Mouse (Mus musculus): ENCODE results near the gene Trmt61a. TPM values are rescaled to one million over a fixed set of nuclear protein-coding genes. Genes with fewer than 3 reads are reported as not detected.
"Not testable (repeated sequence)": the region's sequence is repeated elsewhere in the genome, so short reads cannot be mapped to it uniquely, and the experiment has no call there.

The Trmt61a gene
- polyA plus RNA-seq, 1 experiment from 2014 or later = 10.4 TPM

DNA sequence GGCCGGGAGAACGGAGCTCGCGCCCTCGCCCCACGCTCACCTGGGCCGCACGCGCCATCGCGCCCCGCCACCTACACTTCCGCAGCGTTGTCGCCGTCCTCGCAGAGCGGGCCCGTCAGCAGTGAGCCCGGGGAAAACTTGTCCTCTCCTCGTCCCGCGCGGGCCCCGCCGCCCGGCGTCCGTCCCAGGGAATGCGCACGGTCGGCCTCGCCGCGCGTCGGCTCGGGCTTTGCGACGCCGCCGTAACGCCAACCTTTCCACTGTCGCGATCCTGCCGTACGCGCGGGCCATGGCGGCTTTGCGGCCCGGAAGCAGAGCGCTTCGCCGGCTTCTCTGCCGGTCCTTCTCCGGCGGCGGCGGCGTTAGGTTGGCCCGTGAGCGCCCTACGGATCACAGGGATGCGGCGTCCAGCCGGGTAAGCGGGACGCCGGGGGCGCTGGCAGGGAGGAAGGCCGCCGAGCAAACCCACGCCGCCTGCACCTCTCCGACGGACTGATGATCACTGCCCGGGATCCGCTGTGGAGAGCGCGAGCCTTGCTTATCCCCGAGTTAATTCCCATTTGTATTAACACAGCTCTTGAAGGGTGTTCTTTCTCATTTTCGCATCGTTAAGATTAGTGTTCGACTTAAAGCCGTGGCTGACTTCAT lies 35.2 kb downstream of the Trmt61a start, which contains the start of the genes Bag5 and Apopt1:
Gene Bag5, minus strand, starts transcription at position 254 of the 648 bp plus-strand sequence.
Gene Apopt1, plus strand, starts transcription at position 258 of the 648 bp plus-strand sequence.
- peak within 1 kb of the TSS; percentile 82 for H3K4me3 ChIP-seq (replicated peaks; ENCODE audit: low read length)
- peak; percentile 96 for ATAC-seq (ENCODE audit: insufficient read depth, low FRiP score)
- peak within 1 kb of the TSS; percentile 98 for H3K9ac ChIP-seq (ENCODE audit: low read length)
- H3K9me3 ChIP-seq (replicated peaks; ENCODE audit: control insufficient read depth, low read length) = no peaks in the 10 kb centered on the region
- under 1% methylated on average over 86 of the region's 86 CpGs for WGBS
- peak within 1 kb of the TSS; percentile 94 for H3K4me2 ChIP-seq (ENCODE audit: low read depth, low read length)
- H3K27me3 ChIP-seq (ENCODE audit: control insufficient read depth, insufficient read depth, low read length) = no peaks in the 10 kb centered on the region
- peaks cover 11% of the 10 kb centered on the region; the same call in 1 of the 2 replicates for H3K36me3 ChIP-seq (ENCODE audit: control insufficient read depth, insufficient read depth, low read length)
- H3K27ac ChIP-seq (ENCODE audit: low read length) = peak within 1 kb of the TSS; percentile 62
- peaks cover 12% of the 10 kb centered on the region for H3K4me1 ChIP-seq (ENCODE audit: control insufficient read depth, insufficient read depth, low read length)

DNA sequence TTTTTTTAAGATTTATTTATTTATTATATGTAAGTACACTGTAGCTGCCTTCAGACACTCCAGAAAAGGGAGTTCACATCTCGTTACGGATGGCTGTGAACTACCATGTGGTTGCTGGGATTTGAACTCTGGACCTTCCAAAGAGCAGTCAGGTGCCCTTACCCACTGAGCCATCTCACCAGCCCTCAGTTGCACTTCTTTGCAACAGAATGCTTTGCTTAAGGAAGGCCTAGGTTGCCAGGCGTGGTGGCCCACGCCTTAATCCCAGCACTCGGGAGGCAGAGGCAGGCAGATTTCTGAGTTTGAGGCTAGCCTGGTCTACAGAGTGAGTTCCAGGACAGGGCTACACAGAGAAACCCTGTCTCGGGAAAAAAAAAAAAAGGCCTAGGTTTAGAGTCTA lies 36.0 kb downstream of the Trmt61a start:
- H3K27ac ChIP-seq (ENCODE audit: low read length); H3K36me3 ChIP-seq (ENCODE audit: control insufficient read depth, insufficient read depth, low read length); H3K9me3 ChIP-seq (replicated peaks; ENCODE audit: control insufficient read depth, low read length); H3K9ac ChIP-seq (ENCODE audit: low read length); H3K27me3 ChIP-seq (ENCODE audit: control insufficient read depth, insufficient read depth, low read length); ATAC-seq (ENCODE audit: insufficient read depth, low FRiP score): not testable (repeated sequence)
- Histone ChIP-seq H3K4me3 (replicated peaks; ENCODE audit: low read length) (peak overlapping the region; percentile 82), H3K4me2 (ENCODE audit: low read depth, low read length) (peak overlapping the region; percentile 66), H3K4me1 (ENCODE audit: control insufficient read depth, insufficient read depth, low read length) (peaks cover 12% of the 10 kb centered on the region)
- 75% methylated on average over 6 of the region's 6 CpGs for WGBS

DNA sequence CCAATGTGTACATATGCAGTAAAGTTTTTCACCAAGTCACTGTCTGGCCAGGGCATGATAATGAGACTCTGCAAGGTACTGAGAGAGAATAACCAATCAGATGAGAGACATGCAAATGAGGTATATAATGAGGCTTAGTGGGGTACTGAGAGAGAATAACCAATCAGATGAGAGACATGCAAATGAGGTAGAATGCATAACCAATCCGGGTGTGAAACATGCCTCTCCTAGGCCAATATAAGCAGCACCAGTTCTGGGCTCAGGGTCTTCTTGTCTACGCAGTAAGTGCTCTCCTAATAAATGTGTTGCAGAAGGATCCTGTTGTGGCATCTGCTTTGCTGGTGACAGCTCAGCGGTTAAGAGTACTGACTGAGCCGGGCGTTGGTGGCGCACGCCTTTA lies 38.6 kb downstream of the Trmt61a start:
- peaks cover 9% of the 10 kb centered on the region for H3K4me1 ChIP-seq (ENCODE audit: control insufficient read depth, insufficient read depth, low read length)
- no peak overlapping the region for H3K27ac ChIP-seq (ENCODE audit: low read length)
- H3K9me3 ChIP-seq (replicated peaks; ENCODE audit: control insufficient read depth, low read length) = no peaks in the 10 kb centered on the region
- no peaks in the 10 kb centered on the region for H3K36me3 ChIP-seq (ENCODE audit: control insufficient read depth, insufficient read depth, low read length)
- no peak overlapping the region for H3K9ac ChIP-seq (ENCODE audit: low read length)
- no peak for ATAC-seq (ENCODE audit: insufficient read depth, low FRiP score)
- H3K27me3 ChIP-seq (ENCODE audit: control insufficient read depth, insufficient read depth, low read length) = no peaks in the 10 kb centered on the region
- H3K4me2 ChIP-seq (ENCODE audit: low read depth, low read length) = no peak overlapping the region
- WGBS = 98% methylated on average over 7 of the region's 7 CpGs
- H3K4me3 ChIP-seq (replicated peaks; ENCODE audit: low read length) = no peak overlapping the region

DNA sequence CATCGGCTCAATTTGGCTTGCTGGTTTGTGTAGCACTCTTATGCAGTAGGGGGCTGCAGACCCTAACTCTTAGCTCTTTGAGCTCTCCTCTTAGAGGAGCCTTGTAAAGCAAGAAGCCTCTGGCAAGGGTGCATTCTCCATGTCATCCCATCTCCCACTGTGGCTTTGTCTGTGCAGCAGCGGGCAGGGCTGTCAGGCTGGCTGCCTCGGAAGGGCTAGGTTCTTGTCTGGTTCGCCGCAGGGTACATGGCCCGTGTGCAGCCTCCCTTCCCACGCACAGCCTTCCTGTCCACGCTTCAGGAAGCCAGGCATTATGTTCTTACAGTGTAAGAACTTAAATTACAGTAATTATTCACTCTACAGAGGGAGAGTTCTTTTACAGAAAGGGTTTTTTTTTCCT lies 40.8 kb downstream of the Trmt61a start:
- 61% methylated on average over 8 of the region's 8 CpGs for WGBS
- Histone ChIP-seq H3K4me1 (ENCODE audit: control insufficient read depth, insufficient read depth, low read length) (peaks cover 3% of the 10 kb centered on the region), H3K4me2 (ENCODE audit: low read depth, low read length) (no peak overlapping the region), H3K9ac (ENCODE audit: low read length) (peak overlapping the region; percentile 38; the same call in 1 of the 2 replicates), H3K36me3 (ENCODE audit: control insufficient read depth, insufficient read depth, low read length) (0 out of 2 replicates have a peak, but pooled peaks cover 3% of the 10 kb centered on the region), H3K4me3 (replicated peaks; ENCODE audit: low read length) (no peak overlapping the region), H3K27ac (ENCODE audit: low read length) (no peak overlapping the region), H3K9me3 (replicated peaks; ENCODE audit: control insufficient read depth, low read length) (no peaks in the 10 kb centered on the region), H3K27me3 (ENCODE audit: control insufficient read depth, insufficient read depth, low read length) (no peaks in the 10 kb centered on the region)
- ATAC-seq (ENCODE audit: insufficient read depth, low FRiP score) = no peak

DNA sequence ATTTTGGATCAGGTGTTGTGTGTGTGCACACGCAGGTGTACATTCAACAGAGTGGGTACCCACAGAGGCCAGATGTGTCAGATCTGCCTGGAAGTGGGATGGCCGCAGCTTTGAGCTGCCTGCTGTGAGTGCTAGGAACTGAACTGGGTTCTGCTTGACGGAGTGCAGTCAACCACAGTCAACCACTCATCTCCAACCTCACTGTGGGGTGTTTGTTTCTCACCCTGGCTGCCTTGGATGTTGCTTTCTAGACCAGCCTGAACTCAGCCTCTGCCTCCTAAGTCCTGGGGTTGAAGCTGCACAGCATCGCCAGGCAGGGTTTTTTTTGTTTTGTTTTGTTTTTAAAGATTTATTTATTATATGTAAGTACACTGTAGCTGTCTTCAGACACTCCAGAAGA lies 42.3 kb downstream of the Trmt61a start:
- Histone ChIP-seq H3K9me3 (replicated peaks; ENCODE audit: control insufficient read depth, low read length) (no peaks in the 10 kb centered on the region), H3K4me1 (ENCODE audit: control insufficient read depth, insufficient read depth, low read length) (no peaks in the 10 kb centered on the region), H3K27ac (ENCODE audit: low read length) (no peak overlapping the region), H3K9ac (ENCODE audit: low read length) (no peak overlapping the region), H3K4me2 (ENCODE audit: low read depth, low read length) (no peak overlapping the region), H3K36me3 (ENCODE audit: control insufficient read depth, insufficient read depth, low read length) (0 out of 2 replicates have a peak, but pooled peaks cover 5% of the 10 kb centered on the region), H3K4me3 (replicated peaks; ENCODE audit: low read length) (no peak overlapping the region), H3K27me3 (ENCODE audit: control insufficient read depth, insufficient read depth, low read length) (no peaks in the 10 kb centered on the region)
- WGBS = 86% methylated on average over 4 of the region's 4 CpGs
- no peak for ATAC-seq (ENCODE audit: insufficient read depth, low FRiP score)

DNA sequence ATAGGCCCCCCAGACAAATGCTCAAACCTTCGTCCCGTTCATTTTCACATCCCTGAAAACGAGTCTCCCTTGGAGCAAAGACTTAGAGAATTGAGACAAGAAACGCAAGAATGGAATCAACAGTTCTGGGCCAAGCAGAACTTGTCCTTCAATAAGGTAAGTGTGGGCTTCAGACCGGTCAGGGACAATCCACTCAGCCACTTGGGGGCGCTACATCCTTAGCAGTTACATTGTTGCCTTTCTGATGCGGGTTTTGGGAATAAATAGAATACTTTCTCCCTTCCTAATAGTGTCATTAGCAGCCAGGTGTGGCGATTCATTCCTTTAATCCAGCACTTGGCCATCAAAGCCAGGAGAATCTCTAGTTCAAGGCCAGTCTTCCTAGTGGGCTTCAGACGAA lies 44.7 kb downstream of the Trmt61a start:
- Histone ChIP-seq H3K4me3 (replicated peaks; ENCODE audit: low read length) (no peak overlapping the region), H3K9ac (ENCODE audit: low read length) (no peak overlapping the region), H3K4me1 (ENCODE audit: control insufficient read depth, insufficient read depth, low read length) (no peaks in the 10 kb centered on the region), H3K9me3 (replicated peaks; ENCODE audit: control insufficient read depth, low read length) (no peaks in the 10 kb centered on the region), H3K36me3 (ENCODE audit: control insufficient read depth, insufficient read depth, low read length) (0 out of 2 replicates have a peak, but pooled peaks cover 5% of the 10 kb centered on the region), H3K27me3 (ENCODE audit: control insufficient read depth, insufficient read depth, low read length) (no peaks in the 10 kb centered on the region), H3K4me2 (ENCODE audit: low read depth, low read length) (no peak overlapping the region), H3K27ac (ENCODE audit: low read length) (no peak overlapping the region)
- WGBS = 67% methylated on average over 9 of the region's 9 CpGs
- no peak for ATAC-seq (ENCODE audit: insufficient read depth, low FRiP score)

DNA sequence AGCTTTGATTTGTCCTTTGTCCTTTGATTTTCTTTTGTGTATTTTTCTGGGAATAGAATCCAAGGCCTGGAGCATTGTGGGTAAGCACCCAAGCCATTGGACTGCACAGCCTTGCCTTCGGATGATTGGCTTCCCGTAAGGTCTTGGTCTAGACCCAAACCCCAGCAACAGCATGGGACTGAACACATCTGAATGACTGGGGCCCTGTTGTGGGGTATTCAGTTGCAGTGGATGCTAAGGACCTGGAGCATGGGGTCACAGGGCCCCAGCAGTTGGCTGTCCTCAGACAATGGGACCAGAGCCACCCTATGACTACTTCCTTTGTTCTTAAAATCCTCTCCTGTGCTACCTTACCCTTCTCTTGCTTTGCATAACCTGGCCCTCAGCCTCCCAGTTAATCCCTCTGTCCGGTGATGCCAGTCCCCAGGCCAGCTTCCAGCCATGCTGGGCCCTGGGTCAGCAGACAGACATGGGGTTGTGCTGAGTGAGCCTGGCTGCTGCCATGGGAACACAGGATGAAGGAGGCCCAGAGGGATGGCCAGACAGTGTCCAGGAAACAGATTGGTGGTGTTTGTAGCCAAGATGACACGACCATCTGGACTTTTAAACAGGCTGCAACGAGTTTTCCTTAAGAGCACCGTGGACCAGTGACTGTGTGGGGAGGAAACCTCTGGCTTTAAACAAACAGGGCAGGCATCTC lies 46.9 kb downstream of the Trmt61a start:
- Histone ChIP-seq H3K4me2 (ENCODE audit: low read depth, low read length) (no peak overlapping the region), H3K27ac (ENCODE audit: low read length) (peak overlapping the region; percentile 1; the same call in 1 of the 2 replicates), H3K36me3 (ENCODE audit: control insufficient read depth, insufficient read depth, low read length) (0 out of 2 replicates have a peak, but pooled peaks cover 5% of the 10 kb centered on the region), H3K27me3 (ENCODE audit: control insufficient read depth, insufficient read depth, low read length) (no peaks in the 10 kb centered on the region), H3K9ac (ENCODE audit: low read length) (no peak overlapping the region), H3K9me3 (replicated peaks; ENCODE audit: control insufficient read depth, low read length) (no peaks in the 10 kb centered on the region), H3K4me1 (ENCODE audit: control insufficient read depth, insufficient read depth, low read length) (no peaks in the 10 kb centered on the region), H3K4me3 (replicated peaks; ENCODE audit: low read length) (no peak overlapping the region)
- WGBS = 68% methylated on average over 6 of the region's 6 CpGs
- peak; percentile 33; the same call in 1 of the 2 replicates for ATAC-seq (ENCODE audit: insufficient read depth, low FRiP score)

DNA sequence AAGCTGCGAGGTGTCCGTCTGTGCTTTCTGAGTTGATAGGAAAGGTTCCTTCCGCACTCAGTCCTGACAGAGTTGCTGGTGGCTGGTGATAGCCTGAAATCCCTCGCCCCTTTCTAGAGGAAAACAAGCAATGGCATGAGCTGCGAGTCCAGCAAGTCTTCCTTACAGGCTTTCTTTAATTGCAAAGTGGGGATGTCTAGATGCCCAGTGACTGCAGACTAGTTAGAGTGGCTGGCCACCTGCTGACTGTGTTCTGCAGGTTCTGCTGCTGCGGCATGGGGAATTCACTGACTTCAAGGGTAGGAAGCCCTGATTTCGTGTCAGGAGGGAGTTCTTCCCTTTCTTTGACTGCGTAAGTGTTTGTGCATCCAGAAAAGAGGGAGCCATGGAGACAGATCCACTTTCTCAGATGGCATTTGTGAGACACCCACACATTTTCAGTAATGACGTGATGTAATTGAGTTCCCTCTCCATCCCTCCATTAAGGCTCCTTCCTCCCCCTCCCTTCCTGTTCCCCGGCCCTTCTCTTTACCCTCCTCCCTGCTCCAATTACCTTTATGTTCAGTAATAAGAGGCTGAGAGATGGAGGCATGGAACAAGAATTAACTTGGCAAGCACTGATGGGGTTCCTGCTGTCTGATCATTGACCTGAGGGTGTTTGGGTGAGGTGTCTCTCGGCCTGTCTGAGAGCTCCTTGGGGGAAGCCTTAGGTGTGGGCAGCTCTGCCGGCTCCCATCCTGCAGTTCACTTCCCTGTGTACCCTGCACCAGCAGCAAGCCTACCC lies 47.6 kb downstream of the Trmt61a start:
- Histone ChIP-seq H3K4me2 (ENCODE audit: low read depth, low read length) (no peak overlapping the region), H3K9ac (ENCODE audit: low read length) (no peak overlapping the region), H3K27ac (ENCODE audit: low read length) (peak overlapping the region; percentile 49; the same call in 1 of the 2 replicates), H3K36me3 (ENCODE audit: control insufficient read depth, insufficient read depth, low read length) (0 out of 2 replicates have a peak, but pooled peaks cover 5% of the 10 kb centered on the region), H3K4me3 (replicated peaks; ENCODE audit: low read length) (no peak overlapping the region), H3K4me1 (ENCODE audit: control insufficient read depth, insufficient read depth, low read length) (no peaks in the 10 kb centered on the region), H3K27me3 (ENCODE audit: control insufficient read depth, insufficient read depth, low read length) (no peaks in the 10 kb centered on the region), H3K9me3 (replicated peaks; ENCODE audit: control insufficient read depth, low read length) (no peaks in the 10 kb centered on the region)
- no peak for ATAC-seq (ENCODE audit: insufficient read depth, low FRiP score)
- whole genome bisulfite sequencing = 75% methylated on average over 12 of the region's 12 CpGs

Measured in stomach, embryonic 16.5 days (tissue).